Mouse (Mus musculus): ENCODE data around the gene Kmt2a. TPM values are rescaled to one million over a fixed set of nuclear protein-coding genes. Genes with fewer than 3 reads are reported as not detected.

Kmt2a gene
- polyA plus RNA-seq, 1 experiment from 2014 or later, result 10.4 TPM

GRCm38 (mm10) chr9:44841241-44841640, 39.9 kb downstream of the Kmt2a start:
- Histone ChIP-seq H3K27ac (replicated peaks in 1 of 2; ENCODE audit: control insufficient read depth in 1 of 2, insufficient read depth in 1 of 2, low read depth in 2 of 2, low read length in 2 of 2) (no peak overlapping the region), H3K4me1 (ENCODE audit: control insufficient read depth in 2 of 2, insufficient read depth in 2 of 2, low read length in 2 of 2) (peaks cover 0 to 3% of the 10 kb centered on the region in 2 experiments; a peak in 1 of 4 replicates), H3K27me3 (ENCODE audit: control insufficient read depth, insufficient read depth, low read length) (no peaks in the 10 kb centered on the region), H3K4me3 (ENCODE audit: control insufficient read depth in 1 of 2, insufficient read depth in 1 of 2, low read depth in 1 of 2, low read length in 2 of 2) (no peak overlapping the region), H3K9me3 (ENCODE audit: control insufficient read depth, low read length) (no peaks in the 10 kb centered on the region), H3K9ac (ENCODE audit: low read length) (no peak overlapping the region), H3K4me2 (ENCODE audit: low read length) (no peak overlapping the region), H3K36me3 (ENCODE audit: control insufficient read depth, insufficient read depth, low read length) (peaks cover 94% of the 10 kb centered on the region)
- 85% methylated on average over 10 of the region's 10 CpGs for WGBS
- ATAC-seq (ENCODE audit: insufficient number of reproducible peaks, insufficient read depth, low FRiP score, low read depth), result no peak

- peaks cover 94% of the 10 kb centered on the region for H3K36me3 ChIP-seq (ENCODE audit: control insufficient read depth, insufficient read depth, low read length)
- no peaks in the 10 kb centered on the region for H3K9me3 ChIP-seq (ENCODE audit: control insufficient read depth, low read length)
- ATAC-seq (ENCODE audit: insufficient number of reproducible peaks, insufficient read depth, low FRiP score, low read depth), result no peak
- no peak overlapping the region for H3K27ac ChIP-seq (replicated peaks in 1 of 2; ENCODE audit: control insufficient read depth in 1 of 2, insufficient read depth in 1 of 2, low read depth in 2 of 2, low read length in 2 of 2)
- H3K4me1 ChIP-seq (ENCODE audit: control insufficient read depth in 2 of 2, insufficient read depth in 2 of 2, low read length in 2 of 2), result no peaks in the 10 kb centered on the region
- WGBS, result 53% methylated on average over 7 of the region's 7 CpGs
- H3K9ac ChIP-seq (ENCODE audit: low read length), result no peak overlapping the region
- no peak overlapping the region for H3K4me3 ChIP-seq (ENCODE audit: control insufficient read depth in 1 of 2, insufficient read depth in 1 of 2, low read depth in 1 of 2, low read length in 2 of 2)
- H3K27me3 ChIP-seq (ENCODE audit: control insufficient read depth, insufficient read depth, low read length), result no peaks in the 10 kb centered on the region
- no peak overlapping the region for H3K4me2 ChIP-seq (ENCODE audit: low read length)
Measured at GRCm38 (mm10) chr9:44836439-44836838, 44.7 kb downstream of the Kmt2a start.

- Histone ChIP-seq H3K9me3 (ENCODE audit: control insufficient read depth, low read length) (no peaks in the 10 kb centered on the region), H3K4me3 (ENCODE audit: control insufficient read depth in 1 of 2, insufficient read depth in 1 of 2, low read depth in 1 of 2, low read length in 2 of 2) (no peak overlapping the region), H3K27me3 (ENCODE audit: control insufficient read depth, insufficient read depth, low read length) (no peaks in the 10 kb centered on the region), H3K9ac (ENCODE audit: low read length) (no peak overlapping the region), H3K27ac (replicated peaks in 1 of 2; ENCODE audit: control insufficient read depth in 1 of 2, insufficient read depth in 1 of 2, low read depth in 2 of 2, low read length in 2 of 2) (no peak overlapping the region), H3K4me1 (ENCODE audit: control insufficient read depth in 2 of 2, insufficient read depth in 2 of 2, low read length in 2 of 2) (no peaks in the 10 kb centered on the region), H3K4me2 (ENCODE audit: low read length) (no peak overlapping the region), H3K36me3 (ENCODE audit: control insufficient read depth, insufficient read depth, low read length) (peaks cover 95% of the 10 kb centered on the region)
- ATAC-seq (ENCODE audit: insufficient number of reproducible peaks, insufficient read depth, low FRiP score, low read depth), result no peak; the same call in 1 of the 2 replicates
- WGBS, result 51% methylated on average over 4 of the region's 4 CpGs
Measured at GRCm38 (mm10) chr9:44832356-44832755, 48.7 kb downstream of the Kmt2a start.

DNA sequence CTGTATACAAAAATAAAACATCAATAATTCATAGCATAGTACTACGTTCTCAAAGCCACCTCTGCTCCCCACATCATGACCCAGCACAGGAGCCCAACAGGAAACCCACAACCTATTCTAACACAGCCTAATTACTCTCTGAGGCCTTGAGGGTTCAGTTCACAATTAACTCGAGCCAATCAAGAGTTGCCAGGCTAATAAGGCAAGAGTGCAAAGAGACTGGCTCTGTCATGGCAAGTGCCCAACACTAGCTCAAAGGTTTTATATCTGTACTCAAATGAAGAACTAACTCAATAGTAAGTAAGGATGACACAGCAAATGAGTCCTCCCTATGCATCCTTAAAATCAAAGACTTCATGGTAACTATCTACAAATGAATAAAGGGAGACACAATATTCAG, 50.6 kb downstream of the Kmt2a start:
- no peak overlapping the region for H3K4me2 ChIP-seq (ENCODE audit: low read length)
- 85% methylated on average over 2 of the region's 2 CpGs for WGBS
- H3K4me1 ChIP-seq (ENCODE audit: control insufficient read depth in 2 of 2, insufficient read depth in 2 of 2, low read length in 2 of 2), result no peaks in the 10 kb centered on the region
- H3K27me3 ChIP-seq (ENCODE audit: control insufficient read depth, insufficient read depth, low read length), result no peaks in the 10 kb centered on the region
- ATAC-seq (ENCODE audit: insufficient number of reproducible peaks, insufficient read depth, low FRiP score, low read depth), result no peak
- peaks cover 99% of the 10 kb centered on the region for H3K36me3 ChIP-seq (ENCODE audit: control insufficient read depth, insufficient read depth, low read length)
- H3K27ac ChIP-seq (replicated peaks in 1 of 2; ENCODE audit: control insufficient read depth in 1 of 2, insufficient read depth in 1 of 2, low read depth in 2 of 2, low read length in 2 of 2), result no peak overlapping the region
- no peaks in the 10 kb centered on the region for H3K9me3 ChIP-seq (ENCODE audit: control insufficient read depth, low read length)
- H3K9ac ChIP-seq (ENCODE audit: low read length), result no peak overlapping the region
- H3K4me3 ChIP-seq (ENCODE audit: control insufficient read depth in 1 of 2, insufficient read depth in 1 of 2, low read depth in 1 of 2, low read length in 2 of 2), result no peak overlapping the region

GRCm38 (mm10) chr9:44828944-44829343, 52.2 kb downstream of the Kmt2a start:
- H3K36me3 ChIP-seq (ENCODE audit: control insufficient read depth, insufficient read depth, low read length), result peaks cover 99% of the 10 kb centered on the region
- no peak for ATAC-seq (ENCODE audit: insufficient number of reproducible peaks, insufficient read depth, low FRiP score, low read depth)
- no peaks in the 10 kb centered on the region for H3K4me1 ChIP-seq (ENCODE audit: control insufficient read depth in 2 of 2, insufficient read depth in 2 of 2, low read length in 2 of 2)
- H3K27ac ChIP-seq (replicated peaks in 1 of 2; ENCODE audit: control insufficient read depth in 1 of 2, insufficient read depth in 1 of 2, low read depth in 2 of 2, low read length in 2 of 2), result no peak overlapping the region
- H3K27me3 ChIP-seq (ENCODE audit: control insufficient read depth, insufficient read depth, low read length), result no peaks in the 10 kb centered on the region
- no peak overlapping the region for H3K4me2 ChIP-seq (ENCODE audit: low read length)
- WGBS, result 95% methylated on average over 11 of the region's 11 CpGs
- no peak overlapping the region for H3K9ac ChIP-seq (ENCODE audit: low read length)
- no peak overlapping the region for H3K4me3 ChIP-seq (ENCODE audit: control insufficient read depth in 1 of 2, insufficient read depth in 1 of 2, low read depth in 1 of 2, low read length in 2 of 2)
- H3K9me3 ChIP-seq (ENCODE audit: control insufficient read depth, low read length), result no peaks in the 10 kb centered on the region

GRCm38 (mm10) chr9:44826660-44827059, 54.4 kb downstream of the Kmt2a start:
- Histone ChIP-seq H3K27me3 (ENCODE audit: control insufficient read depth, insufficient read depth, low read length) (no peaks in the 10 kb centered on the region), H3K4me3 (ENCODE audit: control insufficient read depth in 1 of 2, insufficient read depth in 1 of 2, low read depth in 1 of 2, low read length in 2 of 2) (no peak overlapping the region), H3K9ac (ENCODE audit: low read length) (no peak overlapping the region), H3K27ac (replicated peaks in 1 of 2; ENCODE audit: control insufficient read depth in 1 of 2, insufficient read depth in 1 of 2, low read depth in 2 of 2, low read length in 2 of 2) (no peak overlapping the region), H3K4me2 (ENCODE audit: low read length) (no peak overlapping the region), H3K4me1 (ENCODE audit: control insufficient read depth in 2 of 2, insufficient read depth in 2 of 2, low read length in 2 of 2) (no peaks in the 10 kb centered on the region), H3K36me3 (ENCODE audit: control insufficient read depth, insufficient read depth, low read length) (peaks cover 99% of the 10 kb centered on the region), H3K9me3 (ENCODE audit: control insufficient read depth, low read length) (no peaks in the 10 kb centered on the region)
- no peak for ATAC-seq (ENCODE audit: insufficient number of reproducible peaks, insufficient read depth, low FRiP score, low read depth)
- 83% methylated on average over 7 of the region's 7 CpGs for WGBS

DNA sequence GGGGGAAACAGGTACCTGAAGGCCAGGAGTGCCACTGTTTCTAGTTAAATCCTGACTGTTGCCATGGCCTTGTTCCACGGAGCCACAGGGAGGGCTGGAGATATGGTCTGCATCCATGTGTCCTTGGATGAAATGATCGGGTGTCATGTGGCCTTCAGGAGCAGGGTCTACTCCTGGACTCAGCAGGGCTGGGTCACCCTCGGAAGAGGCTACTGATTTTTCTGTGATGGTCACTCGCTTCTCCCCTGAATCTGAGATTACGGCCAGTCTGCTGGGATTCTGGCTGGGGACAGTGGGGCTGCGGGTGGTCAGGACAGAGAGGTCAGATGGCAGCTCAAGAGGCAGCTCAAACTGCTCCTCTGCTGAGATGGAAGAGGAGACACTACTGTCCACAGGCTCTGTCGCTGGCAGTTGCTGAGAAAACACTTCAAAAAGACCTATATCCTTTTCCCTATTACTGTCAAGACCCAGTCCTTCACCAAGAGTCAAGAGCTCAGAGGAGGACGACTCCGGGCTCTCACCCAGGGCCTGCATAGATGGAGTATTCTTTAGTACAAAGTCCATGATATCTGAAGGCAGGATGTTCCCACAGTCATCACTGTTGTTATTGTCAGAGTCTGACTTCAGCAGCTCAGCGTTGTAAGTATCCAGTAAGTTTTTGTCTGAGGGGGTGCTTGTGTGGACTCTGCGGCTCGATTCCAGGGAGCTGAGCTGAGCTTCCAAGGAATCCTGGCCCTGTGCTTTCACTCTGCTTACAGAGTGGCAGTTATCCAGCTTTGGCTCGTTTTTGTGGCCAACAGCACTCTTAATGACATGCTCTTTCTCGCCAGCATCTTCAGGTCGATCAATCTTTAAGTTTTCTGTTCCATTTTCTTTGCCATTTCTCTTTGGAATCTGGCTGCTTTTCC, 60.9 kb downstream of the Kmt2a start:
- H3K27me3 ChIP-seq (ENCODE audit: control insufficient read depth, insufficient read depth, low read length), result no peaks in the 10 kb centered on the region
- H3K9ac ChIP-seq (ENCODE audit: low read length), result no peak overlapping the region
- peaks cover 100% of the 10 kb centered on the region for H3K36me3 ChIP-seq (ENCODE audit: control insufficient read depth, insufficient read depth, low read length)
- 93% methylated on average over 15 of the region's 15 CpGs for WGBS
- H3K27ac ChIP-seq (replicated peaks in 1 of 2; ENCODE audit: control insufficient read depth in 1 of 2, insufficient read depth in 1 of 2, low read depth in 2 of 2, low read length in 2 of 2), result no peak overlapping the region
- H3K9me3 ChIP-seq (ENCODE audit: control insufficient read depth, low read length), result no peaks in the 10 kb centered on the region
- H3K4me2 ChIP-seq (ENCODE audit: low read length), result no peak overlapping the region
- ATAC-seq (ENCODE audit: insufficient number of reproducible peaks, insufficient read depth, low FRiP score, low read depth), result no peak
- no peaks in the 10 kb centered on the region for H3K4me1 ChIP-seq (ENCODE audit: control insufficient read depth in 2 of 2, insufficient read depth in 2 of 2, low read length in 2 of 2)
- H3K4me3 ChIP-seq (ENCODE audit: control insufficient read depth in 1 of 2, insufficient read depth in 1 of 2, low read depth in 1 of 2, low read length in 2 of 2), result no peak overlapping the region
